Mouse (Mus musculus): Measurements from ENCODE around the gene H2-M10.5. TPM values are rescaled to one million over a fixed set of nuclear protein-coding genes. Genes with fewer than 3 reads are reported as not detected.
"Not testable (repeated sequence)": the region's sequence is repeated elsewhere in the genome, so short reads cannot be mapped to it uniquely, and the experiment has no call there.

Gene H2-M10.5
- polyA plus RNA-seq (2012; rRNA removed), result not detected in 2 replicates
- polyA plus RNA-seq (2014; fragmentation: Nextera tagmentation; extraction: Ambion mirVana), result not detected in 2 replicates

DNA sequence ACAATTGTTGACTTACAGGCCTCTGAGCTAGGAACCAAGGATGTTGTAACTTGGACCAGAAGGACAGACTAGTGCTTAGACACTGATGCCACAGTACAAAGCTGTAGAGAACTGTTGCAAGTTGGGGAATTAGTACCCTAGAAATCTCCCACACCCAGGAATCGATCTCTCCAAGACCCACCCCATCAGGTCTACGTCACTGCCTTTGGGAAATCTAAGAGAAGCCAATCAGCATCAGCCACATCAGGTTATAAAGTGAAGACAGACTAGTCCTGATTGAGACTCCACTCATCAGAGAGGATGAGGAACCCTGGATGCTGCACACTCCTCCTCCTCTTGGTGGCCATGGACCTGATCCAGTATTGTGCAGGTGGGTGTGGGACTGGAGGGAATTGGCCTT lies at the start of gene H2-M10.5:
TSS of gene H2-M10.5 (plus strand) at position 301 of the 400 bp plus-strand sequence.
- H3K27me3 ChIP-seq (ENCODE audit: control insufficient read depth, insufficient read depth, low read length); H3K27ac ChIP-seq; H3K36me3 ChIP-seq (replicated peaks; ENCODE audit: control insufficient read depth, insufficient read depth, low read depth); H3K4me3 ChIP-seq (ENCODE audit: insufficient read depth in 1 of 2, low read depth in 2 of 2, low read length in 2 of 2); H3K4me1 ChIP-seq (replicated peaks; ENCODE audit: control insufficient read depth in 2 of 2, insufficient read depth in 2 of 2, low read length in 1 of 2); H3K9me3 ChIP-seq (ENCODE audit: control insufficient read depth, low read length); H3K4me2 ChIP-seq (ENCODE audit: low read depth); ATAC-seq (ENCODE audit: insufficient read depth); DNase-seq (ENCODE audit: low read depth in 3 of 3, low spot score in 3 of 3); H3K9ac ChIP-seq (replicated peaks): not testable (repeated sequence)
- WGBS (ENCODE audit: insufficient replicate concordance), result 69% methylated on average over 2 of the region's 2 CpGs

DNA sequence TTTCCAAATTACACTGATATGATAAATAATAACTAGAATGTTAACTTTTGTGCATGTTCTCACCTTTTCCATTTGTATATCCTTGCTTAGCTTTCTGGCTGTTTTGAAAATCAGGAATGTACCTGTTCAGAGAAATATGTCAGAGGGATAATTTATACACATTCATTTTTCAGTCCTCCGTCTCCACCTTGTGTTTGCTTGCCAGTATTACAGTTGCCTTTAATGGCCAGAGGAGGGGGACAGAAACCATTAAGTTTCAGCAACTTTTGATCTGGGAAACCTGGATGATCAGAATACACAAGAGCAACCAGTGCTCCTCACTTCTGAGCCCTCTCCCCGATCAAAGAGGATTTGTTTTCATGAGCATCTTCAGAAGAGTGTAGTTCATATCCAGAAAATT lies 46.7 kb upstream of the H2-M10.5 start:
- no peaks in the 10 kb centered on the region for H3K4me1 ChIP-seq (replicated peaks; ENCODE audit: control insufficient read depth in 2 of 2, insufficient read depth in 2 of 2, low read length in 1 of 2)
- no peaks in the 10 kb centered on the region for H3K36me3 ChIP-seq (replicated peaks; ENCODE audit: control insufficient read depth, insufficient read depth, low read depth)
- DNase-seq (ENCODE audit: low read depth in 3 of 3, low spot score in 3 of 3) (no peak), ATAC-seq (ENCODE audit: insufficient read depth) (no peak)
- H3K4me2 ChIP-seq (ENCODE audit: low read depth), result no peak overlapping the region
- no peaks in the 10 kb centered on the region for H3K9me3 ChIP-seq (ENCODE audit: control insufficient read depth, low read length)
- no peaks in the 10 kb centered on the region for H3K27me3 ChIP-seq (ENCODE audit: control insufficient read depth, insufficient read depth, low read length)
- no peak overlapping the region for H3K27ac ChIP-seq
- peak; percentile 39; the same call in 1 of the 2 replicates for TF ChIP-seq CTCF (IDR thresholded peaks at IDR 0.05; ENCODE audit: low read depth)
- no peak for TF ChIP-seq EP300 (IDR thresholded peaks at IDR 0.05; ENCODE audit: low read depth)
- WGBS (ENCODE audit: insufficient replicate concordance), result 19% methylated on average over 2 of the region's 2 CpGs
- H3K9ac ChIP-seq (replicated peaks), result no peak overlapping the region
- H3K4me3 ChIP-seq (ENCODE audit: insufficient read depth in 1 of 2, low read depth in 2 of 2, low read length in 2 of 2), result no peak overlapping the region

DNA sequence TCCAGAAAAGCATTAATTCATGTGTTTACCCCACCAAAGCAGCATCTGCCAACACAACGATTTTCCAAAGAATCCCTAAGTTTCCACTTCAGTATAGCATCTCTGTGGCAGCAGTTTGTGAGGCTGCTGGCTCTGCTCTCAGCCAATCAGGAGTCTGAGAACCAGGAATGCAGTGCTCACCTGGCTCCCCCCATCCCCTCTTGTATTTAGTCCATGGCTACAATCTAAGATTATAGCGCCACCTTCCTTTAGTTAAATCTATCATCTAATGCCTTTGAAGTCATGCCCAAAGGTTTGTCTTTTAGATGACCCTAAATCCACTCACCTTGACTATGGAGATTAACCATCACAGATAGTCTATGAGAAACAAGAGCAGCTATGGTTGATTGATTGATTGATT lies 8.9 kb upstream of the H2-M10.5 start:
- DNase-seq (ENCODE audit: low read depth in 3 of 3, low spot score in 3 of 3) (no peak), ATAC-seq (ENCODE audit: insufficient read depth) (no peak)
- no peak for TF ChIP-seq EP300 (IDR thresholded peaks at IDR 0.05; ENCODE audit: low read depth)
- TF ChIP-seq CTCF (IDR thresholded peaks at IDR 0.05; ENCODE audit: low read depth), result no peak
- H3K27me3 ChIP-seq (ENCODE audit: control insufficient read depth, insufficient read depth, low read length), result no peaks in the 10 kb centered on the region
- H3K27ac ChIP-seq, result no peak overlapping the region
- no peaks in the 10 kb centered on the region for H3K9me3 ChIP-seq (ENCODE audit: control insufficient read depth, low read length)
- 45% methylated on average over 2 of the region's 2 CpGs for WGBS (ENCODE audit: insufficient replicate concordance)
- no peak overlapping the region for H3K9ac ChIP-seq (replicated peaks)
- H3K4me2 ChIP-seq (ENCODE audit: low read depth), result no peak overlapping the region
- H3K4me3 ChIP-seq (ENCODE audit: insufficient read depth in 1 of 2, low read depth in 2 of 2, low read length in 2 of 2), result no peak overlapping the region
- no peaks in the 10 kb centered on the region for H3K36me3 ChIP-seq (replicated peaks; ENCODE audit: control insufficient read depth, insufficient read depth, low read depth)
- H3K4me1 ChIP-seq (replicated peaks; ENCODE audit: control insufficient read depth in 2 of 2, insufficient read depth in 2 of 2, low read length in 1 of 2), result no peaks in the 10 kb centered on the region

DNA sequence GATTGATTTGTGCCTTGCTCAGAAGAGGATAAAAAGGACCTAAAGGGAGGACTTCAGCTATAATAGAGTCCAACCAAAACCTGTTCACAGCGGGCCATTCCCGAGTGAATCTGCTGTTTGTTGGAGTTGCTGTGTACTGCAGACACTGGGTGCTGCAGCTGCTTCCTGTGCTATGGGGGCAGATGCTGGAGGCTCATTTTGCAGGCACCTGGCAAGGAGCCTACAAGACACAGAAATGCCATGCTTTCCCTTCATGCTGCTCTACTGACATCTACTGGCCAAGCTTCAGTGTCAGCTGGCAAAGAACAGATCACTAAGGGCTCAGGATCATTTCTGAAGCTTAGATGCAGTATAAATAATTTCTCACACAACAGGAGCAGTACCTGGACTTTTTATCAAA lies 8.5 kb upstream of the H2-M10.5 start:
- DNase-seq (ENCODE audit: low read depth in 3 of 3, low spot score in 3 of 3); ATAC-seq (ENCODE audit: insufficient read depth); H3K4me1 ChIP-seq (replicated peaks; ENCODE audit: control insufficient read depth in 2 of 2, insufficient read depth in 2 of 2, low read length in 1 of 2); H3K4me3 ChIP-seq (ENCODE audit: insufficient read depth in 1 of 2, low read depth in 2 of 2, low read length in 2 of 2); H3K36me3 ChIP-seq (replicated peaks; ENCODE audit: control insufficient read depth, insufficient read depth, low read depth); H3K4me2 ChIP-seq (ENCODE audit: low read depth); H3K27me3 ChIP-seq (ENCODE audit: control insufficient read depth, insufficient read depth, low read length); H3K9ac ChIP-seq (replicated peaks); H3K9me3 ChIP-seq (ENCODE audit: control insufficient read depth, low read length); H3K27ac ChIP-seq: not testable (repeated sequence)
- WGBS (ENCODE audit: insufficient replicate concordance), result 14% methylated on average over 2 of the region's 2 CpGs

DNA sequence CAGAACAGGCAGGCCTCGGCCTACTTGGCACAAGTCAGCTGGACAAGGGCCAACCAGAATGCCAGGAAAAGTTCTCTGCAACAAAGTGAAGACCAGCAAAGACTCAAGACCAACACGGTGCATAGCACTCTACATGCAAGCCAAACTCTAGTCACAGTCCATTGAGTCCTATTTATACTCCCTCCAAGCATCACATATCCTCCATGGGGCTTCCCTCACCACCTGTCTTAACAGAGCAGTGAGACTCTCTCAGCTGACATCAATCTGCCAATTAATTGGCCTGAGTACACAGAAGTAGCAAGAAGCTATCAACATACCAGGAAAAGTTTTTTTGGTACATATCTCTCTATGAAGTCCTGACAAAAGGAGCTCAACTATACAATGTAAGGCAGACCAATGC lies 7.3 kb upstream of the H2-M10.5 start:
- not testable (repeated sequence) for H3K9me3 ChIP-seq (ENCODE audit: control insufficient read depth, low read length); H3K4me3 ChIP-seq (ENCODE audit: insufficient read depth in 1 of 2, low read depth in 2 of 2, low read length in 2 of 2); DNase-seq (ENCODE audit: low read depth in 3 of 3, low spot score in 3 of 3); ATAC-seq (ENCODE audit: insufficient read depth); H3K27me3 ChIP-seq (ENCODE audit: control insufficient read depth, insufficient read depth, low read length); H3K4me2 ChIP-seq (ENCODE audit: low read depth); H3K9ac ChIP-seq (replicated peaks); H3K4me1 ChIP-seq (replicated peaks; ENCODE audit: control insufficient read depth in 2 of 2, insufficient read depth in 2 of 2, low read length in 1 of 2); H3K36me3 ChIP-seq (replicated peaks; ENCODE audit: control insufficient read depth, insufficient read depth, low read depth); H3K27ac ChIP-seq
- 32% methylated on average over 2 of the region's 2 CpGs for WGBS (ENCODE audit: insufficient replicate concordance)

DNA sequence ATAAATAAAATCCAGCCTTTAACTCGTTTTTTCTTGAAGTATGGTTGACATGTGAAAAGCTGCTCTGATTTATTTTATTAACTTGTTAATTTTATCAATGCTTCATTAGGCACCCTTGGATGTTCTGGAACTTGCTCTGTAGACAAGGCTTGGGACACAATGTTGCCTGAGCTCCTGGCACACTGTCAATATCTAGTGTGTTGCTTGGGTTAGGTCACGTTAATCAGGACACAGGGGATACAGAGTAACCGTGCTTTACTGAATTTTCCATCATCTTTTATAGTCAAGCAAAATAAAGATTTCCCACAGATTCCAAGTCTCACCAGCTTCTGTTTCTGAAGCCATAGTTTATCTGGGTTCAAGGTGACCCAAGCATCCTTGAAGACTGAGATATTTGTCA lies 8.8 kb downstream of the H2-M10.5 start:
- Histone ChIP-seq H3K4me1 (replicated peaks; ENCODE audit: control insufficient read depth in 2 of 2, insufficient read depth in 2 of 2, low read length in 1 of 2) (no peaks in the 10 kb centered on the region), H3K27ac (no peak overlapping the region), H3K9ac (replicated peaks) (no peak overlapping the region), H3K27me3 (ENCODE audit: control insufficient read depth, insufficient read depth, low read length) (no peaks in the 10 kb centered on the region), H3K4me3 (ENCODE audit: insufficient read depth in 1 of 2, low read depth in 2 of 2, low read length in 2 of 2) (no peak overlapping the region), H3K9me3 (ENCODE audit: control insufficient read depth, low read length) (no peaks in the 10 kb centered on the region), H3K36me3 (replicated peaks; ENCODE audit: control insufficient read depth, insufficient read depth, low read depth) (no peaks in the 10 kb centered on the region), H3K4me2 (ENCODE audit: low read depth) (no peak overlapping the region)
- DNase-seq (ENCODE audit: low read depth in 3 of 3, low spot score in 3 of 3) (no peak), ATAC-seq (ENCODE audit: insufficient read depth) (no peak)
- TF ChIP-seq CTCF (IDR thresholded peaks at IDR 0.05; ENCODE audit: low read depth), result no peak
- no peak for TF ChIP-seq EP300 (IDR thresholded peaks at IDR 0.05; ENCODE audit: low read depth)
- 32% methylated on average over 3 of the region's 3 CpGs for WGBS (ENCODE audit: insufficient replicate concordance)

Data from liver, embryonic 14.5 days (tissue).